Mouse (Mus musculus): ENCODE results near the gene Gabarapl1. TPM values are rescaled to one million over a fixed set of nuclear protein-coding genes. Genes with fewer than 3 reads are reported as not detected.

Gene Gabarapl1
- total RNA-seq, 2 experiments from 2014 or later: 64.0 to 81.6 TPM

DNA sequence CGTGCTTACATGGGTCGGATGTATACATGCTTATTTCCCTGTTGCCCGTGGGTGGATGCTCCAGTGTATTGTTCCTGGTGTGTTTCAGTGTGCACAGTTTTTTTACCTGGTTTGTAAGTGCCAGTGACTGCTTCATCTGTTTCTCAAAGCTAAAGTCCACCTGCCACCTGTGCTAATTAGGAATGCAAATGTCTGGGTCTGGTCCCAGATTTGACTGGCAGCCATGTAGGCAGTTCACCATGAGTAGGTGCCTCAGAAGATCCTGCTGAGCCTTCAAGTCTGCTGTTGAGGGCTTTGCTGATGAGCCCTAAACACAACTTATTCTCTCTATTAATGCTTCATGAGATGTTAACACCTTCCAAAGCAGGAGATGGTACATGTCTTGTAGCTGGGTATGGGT, 9.6 kb downstream of the Gabarapl1 start:
- no peak for TF ChIP-seq CTCF (IDR thresholded peaks at IDR 0.05)
- Histone ChIP-seq H3K4me3 (no peak overlapping the region), H3K27ac (no peak overlapping the region)
- DNase-seq: no peak
- intact Hi-C loops (cut with DNase I): no loop called here

DNA sequence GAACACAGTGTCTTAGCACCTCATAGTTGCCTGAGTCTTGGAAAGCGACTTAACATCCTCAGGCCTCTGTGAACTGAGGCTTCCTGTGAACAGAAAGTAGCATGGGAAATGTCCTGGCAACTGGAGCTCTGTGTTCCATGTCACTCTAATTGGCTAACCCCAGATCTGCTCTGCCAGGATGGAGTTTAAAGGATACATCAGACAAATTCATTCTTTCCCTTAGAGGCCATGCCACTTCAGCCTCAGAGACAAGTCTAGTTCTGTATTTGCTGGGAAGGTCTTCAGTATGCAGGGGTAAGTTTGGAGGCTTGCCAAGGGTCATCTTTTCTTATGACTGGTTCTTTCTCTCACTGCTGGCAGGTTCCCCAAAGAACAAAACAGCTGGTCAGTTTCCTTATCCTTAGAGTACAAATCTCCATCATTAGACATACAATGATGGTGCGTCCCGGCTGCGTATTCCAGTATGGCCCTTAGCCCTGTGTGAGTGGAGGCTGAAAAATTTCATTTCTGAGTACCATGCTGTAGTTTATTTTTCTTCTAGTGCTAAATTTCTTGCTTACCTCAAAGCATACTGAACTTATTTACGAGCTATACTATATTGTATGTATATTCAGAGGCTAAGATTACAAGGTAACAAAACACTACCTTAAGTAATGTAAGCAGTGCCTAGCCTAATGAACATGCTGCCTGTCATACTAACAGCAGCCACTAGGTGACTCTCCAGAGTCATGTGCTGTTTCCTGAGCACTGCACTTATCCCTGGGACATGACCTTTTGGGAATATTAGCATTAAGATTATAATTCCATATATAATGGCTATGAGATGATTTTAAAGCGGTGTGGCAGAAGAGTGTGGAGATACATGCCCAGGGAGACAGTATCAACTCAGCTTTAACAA, 11.0 kb downstream of the Gabarapl1 start:
- TF ChIP-seq CTCF (IDR thresholded peaks at IDR 0.05): peak; percentile 93; the same call in 1 of the 2 replicates
- DNase-seq: peak; percentile 66
- peak overlapping the region; percentile 25; the same call in 1 of the 2 replicates for H3K27ac ChIP-seq
- no peak overlapping the region for H3K4me3 ChIP-seq
- intact Hi-C loops (cut with DNase I): no loop called here

- DNase-seq: no peak
- TF ChIP-seq CTCF (IDR thresholded peaks at IDR 0.05): no peak
- Histone ChIP-seq H3K4me3 (no peak overlapping the region), H3K27ac (no peak overlapping the region)
- intact Hi-C loops (cut with DNase I): loop anchor here (1.0 kb wide), 1 partner anchor 12 kb away; no protein-coding TSS in a partner anchor
Measured at GRCm38 (mm10) chr6:129547277-129547676, 14.3 kb downstream of the Gabarapl1 start.

GRCm38 (mm10) chr6:129548009-129548408, 15.0 kb downstream of the Gabarapl1 start:
- Histone ChIP-seq H3K27ac (no peak overlapping the region), H3K4me3 (no peak overlapping the region)
- DNase-seq: no peak
- TF ChIP-seq CTCF (IDR thresholded peaks at IDR 0.05): no peak
- intact Hi-C loops (cut with DNase I): no loop called here

DNA sequence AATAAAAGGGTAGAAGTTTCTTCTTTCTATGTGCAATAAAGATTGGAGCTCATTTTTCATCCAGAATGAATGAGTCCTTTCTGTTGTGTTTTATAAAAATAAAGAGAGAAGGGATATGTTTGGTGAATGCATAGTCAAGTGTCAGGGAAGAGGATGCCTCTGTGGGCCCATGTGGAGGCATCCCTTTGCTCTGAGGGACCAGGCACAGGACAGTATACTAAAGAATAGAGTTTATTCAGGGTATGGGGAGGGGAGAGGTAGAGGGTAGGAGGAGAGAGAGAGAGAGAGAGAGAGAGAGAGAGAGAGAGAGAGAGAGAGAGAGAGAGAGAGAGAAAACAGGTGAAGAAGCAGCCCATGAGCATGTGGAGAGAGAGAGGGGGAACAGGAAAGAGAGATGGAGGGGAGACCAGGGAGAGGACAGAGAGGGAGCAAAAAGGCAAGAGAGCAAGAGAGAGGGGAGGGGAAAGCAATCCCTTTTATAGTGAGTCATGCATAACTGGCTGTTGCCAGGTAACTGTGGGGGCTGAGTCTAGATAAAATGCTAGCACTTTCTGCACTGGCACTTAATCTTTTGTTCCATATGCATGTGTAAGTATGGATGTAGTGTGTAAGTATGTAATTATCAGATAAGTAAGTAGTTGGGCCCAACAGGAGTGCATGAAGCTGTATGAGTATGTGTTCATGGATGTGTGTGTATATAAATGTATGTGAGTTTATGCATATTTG, 24.5 kb downstream of the Gabarapl1 start:
- no peak for DNase-seq
- intact Hi-C loops (cut with DNase I): no loop called here
- no peak overlapping the region for H3K27ac ChIP-seq
- no peak overlapping the region for H3K4me3 ChIP-seq
- no peak for TF ChIP-seq CTCF (IDR thresholded peaks at IDR 0.05)

DNA sequence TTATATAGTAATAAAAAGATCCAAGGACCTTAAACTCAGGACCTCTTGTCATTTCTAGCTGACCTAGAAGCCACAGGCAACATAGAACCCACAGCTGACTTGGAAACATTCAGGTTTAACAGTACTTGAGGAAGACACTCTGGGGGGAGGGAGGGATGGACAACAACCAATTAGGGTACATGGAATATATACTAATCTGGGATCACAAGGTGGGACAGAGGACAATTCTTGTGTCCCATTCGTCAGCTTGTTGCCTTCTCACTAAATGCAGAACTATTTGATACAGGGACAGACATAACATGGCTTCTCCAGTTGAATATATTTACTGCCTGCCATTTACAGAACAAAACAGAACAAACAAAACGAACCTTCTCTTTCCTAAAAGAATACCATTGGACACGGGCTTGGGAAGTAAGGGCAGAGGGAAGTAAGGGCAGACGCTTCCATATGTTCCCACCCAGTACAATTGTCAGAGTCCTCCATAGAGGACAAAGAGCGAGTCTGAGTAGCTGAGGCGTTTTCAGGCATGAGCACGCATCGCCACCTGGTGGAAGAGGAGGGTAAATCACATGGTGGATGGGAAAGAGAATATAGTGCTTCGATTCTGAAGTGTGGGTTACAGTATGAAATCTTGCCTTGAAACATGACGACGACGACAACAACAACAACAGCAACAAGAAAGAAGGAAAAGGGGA, 26.1 kb downstream of the Gabarapl1 start:
- TF ChIP-seq CTCF (IDR thresholded peaks at IDR 0.05): peak; percentile 85
- DNase-seq: peak; percentile 70
- Histone ChIP-seq H3K27ac (no peak overlapping the region), H3K4me3 (no peak overlapping the region)
- intact Hi-C loops (cut with DNase I): loop anchor here (1.0 kb wide), 2 partner anchors 12 to 166 kb away; no protein-coding TSS in a partner anchor

DNA sequence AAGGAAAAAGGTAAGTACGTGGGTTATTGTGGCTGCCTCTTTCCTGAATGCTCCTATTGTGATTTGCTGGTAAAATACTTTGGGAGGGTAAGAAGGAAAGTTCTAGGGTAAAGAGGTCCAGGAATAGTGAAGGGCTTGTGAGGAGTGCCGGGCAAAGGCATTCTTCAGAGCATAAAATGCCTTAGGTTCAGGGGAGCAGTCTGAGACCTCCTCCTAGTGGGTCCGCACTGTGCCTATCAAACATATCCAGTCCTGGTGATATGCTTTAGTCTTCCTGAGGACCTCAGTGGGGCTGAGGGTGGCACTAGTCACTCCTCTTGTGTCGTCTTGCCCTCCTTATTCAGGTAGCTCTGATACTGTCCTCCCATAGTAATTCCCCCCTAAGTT, 26.7 kb downstream of the Gabarapl1 start:
- no peak overlapping the region for H3K27ac ChIP-seq
- TF ChIP-seq CTCF (IDR thresholded peaks at IDR 0.05): no peak
- no peak overlapping the region for H3K4me3 ChIP-seq
- DNase-seq: no peak
- intact Hi-C loops (cut with DNase I): loop anchor here (1.0 kb wide), 2 partner anchors 12 to 166 kb away; no protein-coding TSS in a partner anchor

- intact Hi-C loops (cut with DNase I): no loop called here
- Histone ChIP-seq H3K4me3 (no peak overlapping the region), H3K27ac (no peak overlapping the region)
- no peak for TF ChIP-seq CTCF (IDR thresholded peaks at IDR 0.05)
- DNase-seq: no peak
Measured at GRCm38 (mm10) chr6:129565257-129565656, 32.3 kb downstream of the Gabarapl1 start.

DNA sequence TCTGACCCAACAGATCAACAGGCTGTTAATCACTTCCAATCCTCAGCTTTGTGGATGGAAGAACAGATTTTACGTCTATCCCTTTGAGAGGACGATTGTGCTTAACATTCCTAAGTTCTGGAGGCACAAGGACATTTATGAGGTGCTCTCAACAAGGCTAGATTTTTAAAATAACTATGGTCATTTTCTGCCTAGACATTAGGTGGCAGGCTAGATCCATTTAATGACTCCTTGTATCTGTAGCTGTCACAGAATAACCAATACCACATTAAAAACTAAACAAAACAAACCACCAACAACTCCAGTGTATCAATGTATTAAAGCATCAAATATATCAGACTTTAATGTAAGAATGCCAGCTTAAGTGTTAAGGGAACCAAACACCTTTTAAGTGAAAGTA, 42.4 kb downstream of the Gabarapl1 start:
- TF ChIP-seq CTCF (IDR thresholded peaks at IDR 0.05): peak; percentile 25; the same call in 1 of the 2 replicates
- H3K4me3 ChIP-seq: no peak overlapping the region
- DNase-seq: no peak
- H3K27ac ChIP-seq: no peak overlapping the region
- intact Hi-C loops (cut with DNase I): no loop called here

DNA sequence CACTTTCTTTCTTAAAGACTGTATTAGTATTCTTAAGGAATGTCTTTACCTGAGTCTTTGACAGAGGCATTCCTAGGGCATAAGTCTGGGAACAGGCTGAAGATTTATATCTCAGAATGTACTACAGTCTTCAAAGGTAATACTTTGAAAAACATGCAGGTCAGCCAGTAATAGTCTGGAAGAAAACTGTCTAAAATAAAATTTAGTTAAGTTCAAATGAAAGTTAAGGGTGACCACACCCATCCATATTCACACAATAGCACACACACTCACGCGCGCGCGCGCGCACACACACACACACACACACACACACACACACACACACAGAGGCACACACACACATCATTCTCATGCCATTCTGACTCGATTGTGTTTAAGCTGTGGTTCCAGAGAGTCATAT, 44.6 kb downstream of the Gabarapl1 start, which contains the start of gene Klre1:
Klre1 (plus strand) TSS at position 301 of the 400 bp plus-strand sequence.
- H3K4me3 ChIP-seq: no peak within 1 kb of the TSS
- DNase-seq: no peak
- intact Hi-C loops (cut with DNase I): no loop called here
- no peak within 1 kb of the TSS for H3K27ac ChIP-seq
- TF ChIP-seq CTCF (IDR thresholded peaks at IDR 0.05): no peak

- no peak for DNase-seq
- TF ChIP-seq CTCF (IDR thresholded peaks at IDR 0.05): peak; percentile 26; the same call in 1 of the 2 replicates
- no peak overlapping the region for H3K4me3 ChIP-seq
- no peak overlapping the region for H3K27ac ChIP-seq
- intact Hi-C loops (cut with DNase I): no loop called here
Measured at GRCm38 (mm10) chr6:129581274-129581673, 48.3 kb downstream of the Gabarapl1 start.

- intact Hi-C loops (cut with DNase I): no loop called here
- no peak for DNase-seq
- Histone ChIP-seq H3K27ac (no peak overlapping the region), H3K4me3 (no peak overlapping the region)
- TF ChIP-seq CTCF (IDR thresholded peaks at IDR 0.05): no peak
Measured at GRCm38 (mm10) chr6:129581896-129582295, 48.9 kb downstream of the Gabarapl1 start.
